Mouse (Mus musculus): ENCODE measurements around the gene Polr2c. TPM values are rescaled to one million over a fixed set of nuclear protein-coding genes. Genes with fewer than 3 reads are reported as not detected.

Polr2c gene
- total and polyA plus RNA-seq, 3 experiments = 93.2 to 141 (median 120) TPM

GRCm38 (mm10) chr8:94922176-94922575 is 64.9 kb downstream of the Polr2c start:
- no peak for TF ChIP-seq ZC3H11A (IDR thresholded peaks at IDR 0.05; ENCODE audit: low read depth, low read length)
- TF ChIP-seq CHD2 (IDR thresholded peaks at IDR 0.05; ENCODE audit: low read length) = no peak
- Histone ChIP-seq H3K9ac (ENCODE audit: insufficient read depth, low read depth) (no peak overlapping the region), H3K36me3 (replicated peaks in 1 of 2; ENCODE audit: control insufficient read depth in 1 of 2, insufficient read depth in 1 of 2, low read length in 1 of 2) (no peaks in the 10 kb centered on the region), H3K27me3 (replicated peaks) (peaks cover 1% of the 10 kb centered on the region), H3K79me2 (replicated peaks; ENCODE audit: control insufficient read depth, extremely low read depth, insufficient read depth, poor library complexity, severe bottlenecking) (no peaks in the 10 kb centered on the region), H3K4me1 (ENCODE audit: control insufficient read depth in 1 of 2, insufficient read depth in 2 of 2) (peaks cover 14 to 49% of the 10 kb centered on the region in 2 experiments), H3K4me2 (ENCODE audit: insufficient read depth, low read depth, poor library complexity, severe bottlenecking) (no peak overlapping the region), H3K9me3 (replicated peaks; ENCODE audit: low read length) (no peaks in the 10 kb centered on the region), H3K27ac (ENCODE audit: insufficient read depth, low read depth) (no peak overlapping the region), H3K4me3 (replicated peaks in 1 of 3; ENCODE audit: low read depth in 2 of 3, low read length in 2 of 3, poor library complexity in 1 of 3) (no peak overlapping the region)
- DNase-seq (ENCODE audit: extremely low read depth) = no peak
- in situ Hi-C loops (cut with MboI; ENCODE audit: low pct_ligation_motif_present, low pct_unique_long_range_greater_than_20kb, low sequenced_read_pairs) = no loop called here
- dilution Hi-C loops (cut with MboI; ENCODE audit: extremely low pct_ligation_motif_present, extremely low pct_unique_long_range_greater_than_20kb, low sequenced_read_pairs) = no loop called here

- no peak overlapping the region for H3K27ac ChIP-seq (ENCODE audit: insufficient read depth, low read depth)
- no peak overlapping the region for H3K4me3 ChIP-seq (replicated peaks in 1 of 3; ENCODE audit: low read depth in 2 of 3, low read length in 2 of 3, poor library complexity in 1 of 3)
- no peak overlapping the region for H3K9ac ChIP-seq (ENCODE audit: insufficient read depth, low read depth)
Observed at GRCm38 (mm10) chr8:94922602-94923001, 65.4 kb downstream of the Polr2c start.

More at GRCm38 (mm10) chr8:94922602-94923001, 65.4 kb downstream of the Polr2c start:
- dilution Hi-C loops (cut with MboI; ENCODE audit: extremely low pct_ligation_motif_present, extremely low pct_unique_long_range_greater_than_20kb, low sequenced_read_pairs) (no loop called here), in situ Hi-C loops (cut with MboI; ENCODE audit: low pct_ligation_motif_present, low pct_unique_long_range_greater_than_20kb, low sequenced_read_pairs) (no loop called here)
- Histone ChIP-seq H3K36me3 (replicated peaks in 1 of 2; ENCODE audit: control insufficient read depth in 1 of 2, insufficient read depth in 1 of 2, low read length in 1 of 2) (no peaks in the 10 kb centered on the region), H3K79me2 (replicated peaks; ENCODE audit: control insufficient read depth, extremely low read depth, insufficient read depth, poor library complexity, severe bottlenecking) (no peaks in the 10 kb centered on the region), H3K9me3 (replicated peaks; ENCODE audit: low read length) (no peaks in the 10 kb centered on the region), H3K27me3 (replicated peaks) (peaks cover 1% of the 10 kb centered on the region), H3K4me2 (ENCODE audit: insufficient read depth, low read depth, poor library complexity, severe bottlenecking) (no peak overlapping the region), H3K4me1 (ENCODE audit: control insufficient read depth in 1 of 2, insufficient read depth in 2 of 2) (peaks cover 14 to 48% of the 10 kb centered on the region in 2 experiments)
- no peak for DNase-seq (ENCODE audit: extremely low read depth)
- no peak for TF ChIP-seq MEF2A (IDR thresholded peaks at IDR 0.05; ENCODE audit: borderline replicate concordance, low read depth, low read length)
- no peak for TF ChIP-seq ZMIZ1 (IDR thresholded peaks at IDR 0.05; ENCODE audit: low read depth, low read length)
- TF ChIP-seq JUN (IDR thresholded peaks at IDR 0.05; ENCODE audit: insufficient read depth, low read depth, low read length) = no peak
- TF ChIP-seq ZNF384 (IDR thresholded peaks at IDR 0.05; ENCODE audit: low read depth, low read length) = no peak
- no peak for TF ChIP-seq ZC3H11A (IDR thresholded peaks at IDR 0.05; ENCODE audit: low read depth, low read length)
- TF ChIP-seq CTCF (conservative IDR thresholded peaks at IDR 0.05 in 1 of 2, IDR thresholded peaks at IDR 0.05 in 1 of 2; ENCODE audit: low read depth in 2 of 2, low read length in 2 of 2) = no peak
- no peak for TF ChIP-seq CHD1 (IDR thresholded peaks at IDR 0.05; ENCODE audit: low read depth, low read length)
- no peak for TF ChIP-seq BHLHE40 (IDR thresholded peaks at IDR 0.05; ENCODE audit: low read depth, low read length)
- TF ChIP-seq GABPA (IDR thresholded peaks at IDR 0.05; ENCODE audit: insufficient replicate concordance, low read depth, low read length) = no peak
- TF ChIP-seq KAT2A (IDR thresholded peaks at IDR 0.05; ENCODE audit: insufficient replicate concordance, low read length) = no peak
- no peak for TF ChIP-seq E2F4 (IDR thresholded peaks at IDR 0.05; ENCODE audit: insufficient replicate concordance, low read depth, low read length)
- TF ChIP-seq JUND (conservative IDR thresholded peaks at IDR 0.05; ENCODE audit: low read depth, low read length) = no peak
- TF ChIP-seq MYC (IDR thresholded peaks at IDR 0.05; ENCODE audit: low read depth, low read length) = no peak
- TF ChIP-seq NELFE (IDR thresholded peaks at IDR 0.05; ENCODE audit: low read depth, low read length) = no peak
- TF ChIP-seq UBTF (IDR thresholded peaks at IDR 0.05; ENCODE audit: low read depth, low read length) = no peak
- no peak for TF ChIP-seq RCOR1 (conservative IDR thresholded peaks at IDR 0.05; ENCODE audit: low read depth, low read length)
- no peak for TF ChIP-seq POLR2AphosphoS2 (IDR thresholded peaks at IDR 0.05; ENCODE audit: low read depth, low read length)

Other genes starting within 250 kb of the Polr2c start
- gene Arl2bp, start 190.8 kb upstream of the Polr2c start, total RNA-seq (2012; rRNA removed) = 24.8 and 29.4 TPM in 2 replicates
- gene Arl2bp, start 190.8 kb upstream of the Polr2c start, total RNA-seq (2014; rRNA removed) = 71.2 and 85.1 TPM in 2 replicates
- 107 and 114 TPM in 2 replicates for gene Arl2bp, start 190.8 kb upstream of the Polr2c start, polyA plus RNA-seq (2012; ENCODE audit: insufficient read length, low read depth)
- gene Pllp, start 161.2 kb upstream of the Polr2c start, total RNA-seq (2012; rRNA removed) = 25.9 and 29.5 TPM in 2 replicates
- 5.1 and 5.3 TPM in 2 replicates for gene Pllp, start 161.2 kb upstream of the Polr2c start, total RNA-seq (2014; rRNA removed)
- gene Pllp, start 161.2 kb upstream of the Polr2c start, polyA plus RNA-seq (2012; ENCODE audit: insufficient read length, low read depth) = 3.7 and 6.1 TPM in 2 replicates
- gene Ccl22, start 111.9 kb upstream of the Polr2c start, total RNA-seq (2012; rRNA removed) = 1,648 and 3,114 TPM in 2 replicates
- 1,111 and 1,396 TPM in 2 replicates for gene Ccl22, start 111.9 kb upstream of the Polr2c start, total RNA-seq (2014; rRNA removed)
- gene Ccl22, start 111.9 kb upstream of the Polr2c start, polyA plus RNA-seq (2012; ENCODE audit: insufficient read length, low read depth) = 4,019 and 4,546 TPM in 2 replicates
- 2.5 and 3.7 TPM in 2 replicates for gene Cx3cl1, start 85.4 kb upstream of the Polr2c start, total RNA-seq (2012; rRNA removed)
- 0.19 TPM in 1 of 2 replicates, not detected in the other for gene Cx3cl1, start 85.4 kb upstream of the Polr2c start, total RNA-seq (2014; rRNA removed)
- gene Cx3cl1, start 85.4 kb upstream of the Polr2c start, polyA plus RNA-seq (2012; ENCODE audit: insufficient read length, low read depth) = 4.2 and 4.6 TPM in 2 replicates
- 2.1 and 2.2 TPM in 2 replicates for gene Ccl17, start 47.0 kb upstream of the Polr2c start, total RNA-seq (2012; rRNA removed)
- 2.5 and 2.6 TPM in 2 replicates for gene Ccl17, start 47.0 kb upstream of the Polr2c start, total RNA-seq (2014; rRNA removed)
- 1.3 and 2.5 TPM in 2 replicates for gene Ccl17, start 47.0 kb upstream of the Polr2c start, polyA plus RNA-seq (2012; ENCODE audit: insufficient read length, low read depth)
- 68.5 and 82.2 TPM in 2 replicates for gene Coq9, start 19.1 kb upstream of the Polr2c start, total RNA-seq (2012; rRNA removed)
- gene Coq9, start 19.1 kb upstream of the Polr2c start, total RNA-seq (2014; rRNA removed) = 44.2 and 48.5 TPM in 2 replicates
- gene Coq9, start 19.1 kb upstream of the Polr2c start, polyA plus RNA-seq (2012; ENCODE audit: insufficient read length, low read depth) = 68.8 and 97.0 TPM in 2 replicates
- gene Ciapin1, start 19.1 kb upstream of the Polr2c start, total RNA-seq (2012; rRNA removed) = 83.1 and 99.8 TPM in 2 replicates
- 89.4 and 97.1 TPM in 2 replicates for gene Ciapin1, start 19.1 kb upstream of the Polr2c start, total RNA-seq (2014; rRNA removed)
- 139 and 189 TPM in 2 replicates for gene Ciapin1, start 19.1 kb upstream of the Polr2c start, polyA plus RNA-seq (2012; ENCODE audit: insufficient read length, low read depth)
- 1.8 and 2.3 TPM in 2 replicates for gene Dok4, start 18.9 kb downstream of the Polr2c start, total RNA-seq (2012; rRNA removed)
- gene Dok4, start 18.9 kb downstream of the Polr2c start, total RNA-seq (2014; rRNA removed) = 1.6 and 2.3 TPM in 2 replicates
- 1.7 and 1.9 TPM in 2 replicates for gene Dok4, start 18.9 kb downstream of the Polr2c start, polyA plus RNA-seq (2012; ENCODE audit: insufficient read length, low read depth)
- 5.8 and 5.9 TPM in 2 replicates for gene Ccdc102a, start 60.6 kb downstream of the Polr2c start, total RNA-seq (2012; rRNA removed)
- 2.1 and 2.5 TPM in 2 replicates for gene Ccdc102a, start 60.6 kb downstream of the Polr2c start, total RNA-seq (2014; rRNA removed)
- gene Ccdc102a, start 60.6 kb downstream of the Polr2c start, polyA plus RNA-seq (2012; ENCODE audit: insufficient read length, low read depth) = 2.8 and 4.5 TPM in 2 replicates
- 0.81 and 1.0 TPM in 2 replicates for gene Adgrg5, start 66.2 kb downstream of the Polr2c start, total RNA-seq (2012; rRNA removed)
- 5.2 and 6.9 TPM in 2 replicates for gene Adgrg5, start 66.2 kb downstream of the Polr2c start, total RNA-seq (2014; rRNA removed)
- 9.2 and 10.0 TPM in 2 replicates for gene Adgrg5, start 66.2 kb downstream of the Polr2c start, polyA plus RNA-seq (2012; ENCODE audit: insufficient read length, low read depth)
- 0.34 and 0.42 TPM in 2 replicates for gene Adgrg1, start 117.3 kb downstream of the Polr2c start, total RNA-seq (2012; rRNA removed)
- 1.1 and 1.2 TPM in 2 replicates for gene Adgrg1, start 117.3 kb downstream of the Polr2c start, total RNA-seq (2014; rRNA removed)
- gene Adgrg1, start 117.3 kb downstream of the Polr2c start, polyA plus RNA-seq (2012; ENCODE audit: insufficient read length, low read depth) = 2.0 and 2.5 TPM in 2 replicates
- gene Adgrg3, start 160.2 kb downstream of the Polr2c start, total RNA-seq (2012; rRNA removed) = not detected in 2 replicates
- gene Adgrg3, start 160.2 kb downstream of the Polr2c start, total RNA-seq (2014; rRNA removed) = not detected in 2 replicates
- gene Adgrg3, start 160.2 kb downstream of the Polr2c start, polyA plus RNA-seq (2012; ENCODE audit: insufficient read length, low read depth) = not detected in 2 replicates
- gene Drc7, start 197.7 kb downstream of the Polr2c start, total RNA-seq (2012; rRNA removed) = not detected in 2 replicates
- gene Drc7, start 197.7 kb downstream of the Polr2c start, total RNA-seq (2014; rRNA removed) = not detected in 2 replicates
- gene Drc7, start 197.7 kb downstream of the Polr2c start, polyA plus RNA-seq (2012; ENCODE audit: insufficient read length, low read depth) = not detected in 2 replicates
- gene Katnb1, start 223.7 kb downstream of the Polr2c start, total RNA-seq (2012; rRNA removed) = 17.3 and 19.8 TPM in 2 replicates
- 8.9 and 9.8 TPM in 2 replicates for gene Katnb1, start 223.7 kb downstream of the Polr2c start, total RNA-seq (2014; rRNA removed)
- gene Katnb1, start 223.7 kb downstream of the Polr2c start, polyA plus RNA-seq (2012; ENCODE audit: insufficient read length, low read depth) = 13.1 and 14.1 TPM in 2 replicates

All from CH12.LX (cell line).